20 mouse cellular contexts compared by ENCODE assay signal in the genomic region with DNA sequence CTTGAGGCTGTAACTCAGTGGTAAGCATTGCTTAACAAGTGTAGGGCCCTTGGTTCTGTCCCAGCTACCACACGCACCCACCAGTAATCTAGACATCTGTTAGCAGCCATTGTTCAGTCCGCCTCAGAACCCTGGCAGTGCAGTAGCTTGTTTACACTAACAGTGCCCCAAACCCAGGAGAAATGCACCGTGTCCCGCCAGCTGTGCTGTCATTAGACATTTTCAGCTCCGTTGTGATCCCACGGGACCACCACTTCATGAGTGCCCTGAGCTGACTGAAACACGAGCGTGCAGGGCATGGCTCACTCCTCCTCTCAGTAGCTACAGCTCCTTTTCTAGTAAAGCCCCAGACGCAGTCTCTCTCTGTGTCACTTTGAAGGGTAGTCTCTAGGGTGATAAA. TPM values are rescaled to one million over a fixed set of nuclear protein-coding genes. Genes with fewer than 3 reads are reported as not detected.
DNase-seq lines count a peak whose midpoint lies in the region; ATAC-seq and TF ChIP-seq lines count a peak whose summit lies in the region.
"Had no signal": no experiment of that assay in that cellular context is flagged by ENCODE, and none has a peak within 500 bp of the region (broad histone marks: within the 10 kb centered on the region; RNA-seq: fewer than 3 reads in every experiment).

No protein-coding gene starts in this region.

- H3K4me1 ChIP-seq in hindbrain, embryonic 11.5 days (replicated peaks; ENCODE audit: control insufficient read depth, insufficient read depth, low read length): no peaks in the 10 kb centered on the region
- H3K4me1 ChIP-seq in hindbrain, embryonic 12.5 days: peaks cover 3% of the 10 kb centered on the region; the same call in 1 of the 2 replicates
- no peaks in the 10 kb centered on the region for H3K4me1 ChIP-seq in midbrain, postnatal 0 days (ENCODE audit: insufficient read depth, low read length)
- no peaks in the 10 kb centered on the region for H3K4me1 ChIP-seq in midbrain, embryonic 10.5 days
- no peaks in the 10 kb centered on the region for H3K4me1 ChIP-seq in embryonic facial prominence, embryonic 14.5 days (ENCODE audit: control insufficient read depth, insufficient read depth, low read length)
- H3K4me1 ChIP-seq: forebrain, embryonic 10.5 days; neural tube, embryonic 13.5 days had no signal

- WGBS in hindbrain, embryonic 11.5 days: 67% methylated on average over 9 of the region's 9 CpGs
- WGBS in hindbrain, embryonic 12.5 days: 67% methylated on average over 9 of the region's 9 CpGs
- WGBS in midbrain, postnatal 0 days: 54% methylated on average over 9 of the region's 9 CpGs
- 79% methylated on average over 9 of the region's 9 CpGs for WGBS in midbrain, embryonic 10.5 days
- 47% methylated on average over 9 of the region's 9 CpGs for WGBS in embryonic facial prominence, embryonic 14.5 days

- no peaks in the 10 kb centered on the region for H3K9me3 ChIP-seq in hindbrain, embryonic 11.5 days (ENCODE audit: control insufficient read depth, low read length)
- H3K9me3 ChIP-seq in hindbrain, embryonic 12.5 days (replicated peaks): no peaks in the 10 kb centered on the region
- no peaks in the 10 kb centered on the region for H3K9me3 ChIP-seq in midbrain, postnatal 0 days (ENCODE audit: low read length)
- no peaks in the 10 kb centered on the region for H3K9me3 ChIP-seq in midbrain, embryonic 10.5 days (replicated peaks)
- H3K9me3 ChIP-seq in embryonic facial prominence, embryonic 14.5 days (ENCODE audit: control insufficient read depth, low read length): no peaks in the 10 kb centered on the region
- H3K9me3 ChIP-seq: forebrain, embryonic 10.5 days; G1E; neural tube, embryonic 13.5 days had no signal

- H3K36me3 ChIP-seq in hindbrain, embryonic 11.5 days (ENCODE audit: control insufficient read depth, insufficient read depth, low read length): peaks cover 8% of the 10 kb centered on the region
- H3K36me3 ChIP-seq in hindbrain, embryonic 12.5 days: peaks cover 67% of the 10 kb centered on the region
- peaks cover 41% of the 10 kb centered on the region for H3K36me3 ChIP-seq in midbrain, postnatal 0 days (ENCODE audit: insufficient read depth, low read length)
- peaks cover 97% of the 10 kb centered on the region for H3K36me3 ChIP-seq in midbrain, embryonic 10.5 days
- H3K36me3 ChIP-seq in embryonic facial prominence, embryonic 14.5 days (ENCODE audit: control insufficient read depth, insufficient read depth, low read length): peaks cover 85% of the 10 kb centered on the region
- peaks cover 2% of the 10 kb centered on the region; the same call in 1 of the 2 replicates for H3K36me3 ChIP-seq in splenic B cell, adult 2 months (ENCODE audit: control insufficient read depth, insufficient read depth, low read length, poor library complexity, severe bottlenecking)

- ATAC-seq in hindbrain, embryonic 11.5 days (ENCODE audit: low FRiP score): no peak
- no peak for ATAC-seq in hindbrain, embryonic 12.5 days (ENCODE audit: low FRiP score)
- no peak for ATAC-seq in midbrain, postnatal 0 days (ENCODE audit: low FRiP score)
- peak; percentile 71 for ATAC-seq in embryonic facial prominence, embryonic 14.5 days (ENCODE audit: low read depth)
- ATAC-seq: lung, postnatal 0 days had no signal

- no peak for TF ChIP-seq CTCF in midbrain, postnatal 0 days (IDR thresholded peaks at IDR 0.05)

- H3K4me3 ChIP-seq in hindbrain, embryonic 11.5 days (ENCODE audit: low read depth, low read length): no peak overlapping the region
- no peak overlapping the region for H3K4me3 ChIP-seq in hindbrain, embryonic 12.5 days
- no peak overlapping the region for H3K4me3 ChIP-seq in midbrain, postnatal 0 days (ENCODE audit: low read depth, low read length)
- H3K4me3 ChIP-seq in midbrain, embryonic 10.5 days: no peak overlapping the region
- H3K4me3 ChIP-seq in embryonic facial prominence, embryonic 14.5 days (ENCODE audit: low read depth, low read length): no peak overlapping the region
- H3K4me3 ChIP-seq: forebrain, embryonic 10.5 days; neural tube, embryonic 13.5 days had no signal

- H3K27ac ChIP-seq in hindbrain, embryonic 11.5 days (ENCODE audit: low read depth, low read length): no peak overlapping the region
- no peak overlapping the region for H3K27ac ChIP-seq in hindbrain, embryonic 12.5 days
- no peak overlapping the region for H3K27ac ChIP-seq in midbrain, postnatal 0 days (ENCODE audit: low read depth, low read length)
- H3K27ac ChIP-seq in midbrain, embryonic 10.5 days (replicated peaks): no peak overlapping the region
- no peak overlapping the region for H3K27ac ChIP-seq in embryonic facial prominence, embryonic 14.5 days (replicated peaks; ENCODE audit: low read depth, low read length)
- H3K27ac ChIP-seq: forebrain, embryonic 10.5 days; liver, embryonic 14.5 days; neural tube, embryonic 13.5 days; stomach, postnatal 0 days had no signal

- DNase-seq in hindbrain, embryonic 11.5 days (ENCODE audit: low spot score): peak; percentile 17
- peak; percentile 12 for DNase-seq in midbrain, postnatal 0 days (ENCODE audit: low spot score)
- no peak for DNase-seq in midbrain, embryonic 10.5 days (ENCODE audit: low spot score)
- DNase-seq in embryonic facial prominence, embryonic 14.5 days (ENCODE audit: low spot score): peak; percentile 81
- DNase-seq in splenic B cell, adult 2 months (ENCODE audit: low read depth, low spot score): peak; percentile 38
- no peak for DNase-seq in right cerebral cortex, postnatal 36 days (ENCODE audit: low spot score in 2 of 2)
- no peak for DNase-seq in heart, adult 8-10 months (ENCODE audit: low spot score)
- DNase-seq: cerebellum, adult 9-11 months; gastrocnemius, postnatal 25 days; heart, postnatal 14 days; kidney, adult 2 months; kidney, postnatal 4 days had no signal

- no peak overlapping the region for H3K4me2 ChIP-seq in hindbrain, embryonic 11.5 days (replicated peaks; ENCODE audit: low read depth, low read length)
- H3K4me2 ChIP-seq in hindbrain, embryonic 12.5 days (replicated peaks): no peak overlapping the region
- no peak overlapping the region for H3K4me2 ChIP-seq in midbrain, postnatal 0 days (ENCODE audit: low read depth, low read length, poor library complexity, severe bottlenecking)
- no peak overlapping the region for H3K4me2 ChIP-seq in embryonic facial prominence, embryonic 14.5 days (ENCODE audit: low read depth, low read length)
- H3K4me2 ChIP-seq: heart, embryonic 11.5 days; neural tube, embryonic 13.5 days had no signal

- no peaks in the 10 kb centered on the region for H3K27me3 ChIP-seq in hindbrain, embryonic 11.5 days (ENCODE audit: control insufficient read depth, insufficient read depth, low read length)
- no peaks in the 10 kb centered on the region for H3K27me3 ChIP-seq in hindbrain, embryonic 12.5 days
- no peaks in the 10 kb centered on the region for H3K27me3 ChIP-seq in midbrain, postnatal 0 days (ENCODE audit: insufficient read depth, low read length)
- no peaks in the 10 kb centered on the region for H3K27me3 ChIP-seq in midbrain, embryonic 10.5 days (ENCODE audit: low read depth, poor library complexity, severe bottlenecking)
- H3K27me3 ChIP-seq in embryonic facial prominence, embryonic 14.5 days (replicated peaks; ENCODE audit: control insufficient read depth, insufficient read depth, low read length): no peaks in the 10 kb centered on the region
- H3K27me3 ChIP-seq in splenic B cell, adult 2 months (ENCODE audit: control insufficient read depth, insufficient read depth, low read length, poor library complexity, severe bottlenecking): no peaks in the 10 kb centered on the region
- H3K27me3 ChIP-seq: neural tube, embryonic 13.5 days had no signal

- H3K9ac ChIP-seq in hindbrain, embryonic 11.5 days (ENCODE audit: low read depth, low read length): no peak overlapping the region
- H3K9ac ChIP-seq in hindbrain, embryonic 12.5 days: no peak overlapping the region
- no peak overlapping the region for H3K9ac ChIP-seq in midbrain, postnatal 0 days (replicated peaks; ENCODE audit: low read length, poor library complexity, severe bottlenecking)
- no peak overlapping the region for H3K9ac ChIP-seq in embryonic facial prominence, embryonic 14.5 days (ENCODE audit: low read depth, low read length)
- H3K9ac ChIP-seq: liver, embryonic 14.5 days; neural tube, embryonic 13.5 days had no signal

RNA-seq across cellular contexts. Expression of gene Igdcc4, which starts 27.7 kb away (rescaled TPM):
- 8.8 and 10.3 TPM in 2 replicates for polyA plus RNA-seq in hindbrain, embryonic 11.5 days (2014; fragmentation: Nextera tagmentation; extraction: Ambion mirVana)
- 14.5 and 17.0 TPM in 2 replicates for polyA plus RNA-seq in hindbrain, embryonic 12.5 days (2016; fragmentation: Nextera tagmentation; extraction: Ambion mirVana)
- total RNA-seq in midbrain, postnatal 0 days (2014; rRNA removed): 46.6 and 52.9 TPM in 2 replicates
- 11.1 and 11.9 TPM in 2 replicates for polyA plus RNA-seq in midbrain, postnatal 0 days (2015; fragmentation: Nextera tagmentation; extraction: Ambion mirVana)
- polyA plus RNA-seq in midbrain, embryonic 10.5 days (2016; fragmentation: Nextera tagmentation; extraction: Ambion mirVana): 8.9 and 12.6 TPM in 2 replicates
- polyA plus RNA-seq in embryonic facial prominence, embryonic 14.5 days (2014; fragmentation: Nextera tagmentation; extraction: Ambion mirVana): 55.6 and 58.5 TPM in 2 replicates
- total RNA-seq in heart, adult 8-10 months (2022): 10 to 100 TPM; 13.3 to 17.9 (median 15.7) TPM
- polyA plus RNA-seq: G1E had no signal

RNA-seq across cellular contexts. Expression of gene Dpp8, which starts 41.3 kb away (rescaled TPM):
- polyA plus RNA-seq in hindbrain, embryonic 11.5 days (2014; fragmentation: Nextera tagmentation; extraction: Ambion mirVana): 34.4 and 35.4 TPM in 2 replicates
- 56.8 and 59.2 TPM in 2 replicates for polyA plus RNA-seq in hindbrain, embryonic 12.5 days (2016; fragmentation: Nextera tagmentation; extraction: Ambion mirVana)
- total RNA-seq in midbrain, postnatal 0 days (2014; rRNA removed): 86.9 and 105 TPM in 2 replicates
- 26.2 and 28.1 TPM in 2 replicates for polyA plus RNA-seq in midbrain, postnatal 0 days (2015; fragmentation: Nextera tagmentation; extraction: Ambion mirVana)
- 37.6 and 44.4 TPM in 2 replicates for polyA plus RNA-seq in midbrain, embryonic 10.5 days (2016; fragmentation: Nextera tagmentation; extraction: Ambion mirVana)
- 31.7 and 32.2 TPM in 2 replicates for polyA plus RNA-seq in embryonic facial prominence, embryonic 14.5 days (2014; fragmentation: Nextera tagmentation; extraction: Ambion mirVana)
- total RNA-seq in heart, adult 8-10 months (2022): 10 to 100 TPM; 52.8 to 59.9 (median 58.2) TPM

RNA-seq across cellular contexts. Expression of gene Hacd3, which starts 52.1 kb away (rescaled TPM):
- polyA plus RNA-seq in hindbrain, embryonic 11.5 days (2014; fragmentation: Nextera tagmentation; extraction: Ambion mirVana): 114 and 127 TPM in 2 replicates
- 152 TPM in 2 replicates for polyA plus RNA-seq in hindbrain, embryonic 12.5 days (2016; fragmentation: Nextera tagmentation; extraction: Ambion mirVana)
- total RNA-seq in midbrain, postnatal 0 days (2014; rRNA removed): 204 and 210 TPM in 2 replicates
- polyA plus RNA-seq in midbrain, postnatal 0 days (2015; fragmentation: Nextera tagmentation; extraction: Ambion mirVana): 186 and 197 TPM in 2 replicates
- 110 and 123 TPM in 2 replicates for polyA plus RNA-seq in midbrain, embryonic 10.5 days (2016; fragmentation: Nextera tagmentation; extraction: Ambion mirVana)
- polyA plus RNA-seq in embryonic facial prominence, embryonic 14.5 days (2014; fragmentation: Nextera tagmentation; extraction: Ambion mirVana): 37.9 and 41.5 TPM in 2 replicates
- 10 to 100 TPM; 14.6 to 19.0 (median 17.0) TPM for total RNA-seq in heart, adult 8-10 months (2022)

Comparison
In these comparisons a context has a peak if more than half of its experiments do, and no peak if none do; other contexts are left out.
1. DNase-seq: peak in hindbrain, embryonic 11.5 days (single experiment), midbrain, postnatal 0 days (single experiment), embryonic facial prominence, embryonic 14.5 days (single experiment) and splenic B cell, adult 2 months (single experiment); none in midbrain, embryonic 10.5 days (single experiment), right cerebral cortex, postnatal 36 days (0 of 2) and heart, adult 8-10 months (single experiment).